Mouse (Mus musculus): ENCODE data around the gene Arl14ep.

DNA sequence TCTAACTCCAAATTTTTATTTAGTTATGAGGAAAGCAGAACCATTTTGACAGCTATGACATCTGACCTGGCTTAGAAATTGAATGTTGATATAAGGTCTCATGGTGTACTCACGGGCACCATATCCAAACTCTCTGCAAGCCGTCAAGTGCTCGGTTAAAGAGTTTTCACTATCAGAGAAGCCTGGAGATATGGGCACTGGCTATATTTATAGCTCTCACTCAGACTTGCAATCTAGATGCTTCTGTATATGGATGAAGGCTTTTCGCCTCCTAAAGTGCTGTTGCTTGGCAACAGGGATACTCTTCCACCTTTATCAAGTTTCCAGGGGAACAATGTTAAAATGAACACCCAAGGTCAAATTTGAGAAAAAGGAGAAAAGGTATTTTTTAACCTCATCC lies 38.1 kb upstream of the Arl14ep start:
- TF ChIP-seq POLR2A (IDR thresholded peaks at IDR 0.05; ENCODE audit: low read depth, low read length) (no peak), CTCF (IDR thresholded peaks at IDR 0.05; ENCODE audit: borderline replicate concordance, insufficient read depth, low read length) (no peak)
